Mouse (Mus musculus): ENCODE measurements around the gene Klhl3.

GRCm38 (mm10) chr13:58127766-58128361, 14.5 kb upstream of the Klhl3 start:
- TF ChIP-seq CTCF (IDR thresholded peaks at IDR 0.05): 0 out of 2 replicates have a peak, but pooled peaks have one; percentile 1
- no peak for TF ChIP-seq EP300 (IDR thresholded peaks at IDR 0.05)
